Mouse (Mus musculus) embryonic facial prominence, embryonic 13.5 days (tissue): ENCODE data around the gene Micu1. TPM values are rescaled to one million over a fixed set of nuclear protein-coding genes. Genes with fewer than 3 reads are reported as not detected.

Source experiments
- ATAC-seq: fragments of 200-750 bp; cut with Nextera tagmentation; 2 replicates; pipeline ENCODE4 v1.8.0; 2017; ENCODE audit warnings: low read depth; ENCODE audit not compliant: insufficient number of reproducible peaks, insufficient read depth, low FRiP score, low TSS enrichment
- H3K27ac ChIP-seq: fragments of 300-500 bp; sonication (generic); 2 replicates; pipeline ENCODE4 v1.5.1; 2015; ENCODE audit warnings: moderate library complexity, mild to moderate bottlenecking, inconsistent platforms
- H3K27me3 ChIP-seq: fragments of 300-500 bp; sonication (generic); 2 replicates; pipeline ENCODE4 v1.6.1; 2015; ENCODE audit warnings: mild to moderate bottlenecking, inconsistent platforms
- H3K36me3 ChIP-seq: fragments of 300-500 bp; sonication (generic); 2 replicates; pipeline ENCODE4 v1.6.1; 2015; ENCODE audit warnings: mild to moderate bottlenecking, inconsistent platforms
- H3K4me1 ChIP-seq: fragments of 300-500 bp; sonication (generic); 2 replicates; pipeline ENCODE4 v1.6.1; 2015; ENCODE audit warnings: inconsistent platforms
- H3K4me2 ChIP-seq: fragments of 300-500 bp; sonication (generic); 2 replicates; pipeline ENCODE4 v1.6.1; 2015; ENCODE audit warnings: moderate library complexity, mild to moderate bottlenecking, inconsistent platforms
- H3K4me3 ChIP-seq: fragments of 300-500 bp; sonication (generic); 2 replicates; pipeline ENCODE4 v1.5.1; 2015; ENCODE audit warnings: mild to moderate bottlenecking, inconsistent platforms
- H3K9ac ChIP-seq: fragments of 300-500 bp; sonication (generic); 2 replicates; pipeline ENCODE4 v1.6.1; 2015; ENCODE audit warnings: mild to moderate bottlenecking, inconsistent platforms
- H3K9me3 ChIP-seq: fragments of 300-500 bp; sonication (generic); 2 replicates; pipeline ENCODE4 v1.6.1; 2016; ENCODE audit warnings: inconsistent platforms
- WGBS: fragments of 180-500 bp; shearing (Covaris S2); methylation state at CpG from one replicate; pipeline ENCODE4 v1.1.7; 2015; ENCODE audit warnings: mixed read lengths; 5-methylcytosine and 5-hydroxymethylcytosine counted together
- polyA plus RNA-seq: library from polyadenylated mRNA; unstranded; fragments of >200 nt; fragmentation: Nextera tagmentation; extraction: Ambion mirVana; gene quantifications from 2 replicates; pipeline ENCODE4 v1.2.1, GENCODE M21; 2015

Micu1 gene
- polyA plus RNA-seq, 1 experiment from 2014 or later = 73.1 TPM

DNA sequence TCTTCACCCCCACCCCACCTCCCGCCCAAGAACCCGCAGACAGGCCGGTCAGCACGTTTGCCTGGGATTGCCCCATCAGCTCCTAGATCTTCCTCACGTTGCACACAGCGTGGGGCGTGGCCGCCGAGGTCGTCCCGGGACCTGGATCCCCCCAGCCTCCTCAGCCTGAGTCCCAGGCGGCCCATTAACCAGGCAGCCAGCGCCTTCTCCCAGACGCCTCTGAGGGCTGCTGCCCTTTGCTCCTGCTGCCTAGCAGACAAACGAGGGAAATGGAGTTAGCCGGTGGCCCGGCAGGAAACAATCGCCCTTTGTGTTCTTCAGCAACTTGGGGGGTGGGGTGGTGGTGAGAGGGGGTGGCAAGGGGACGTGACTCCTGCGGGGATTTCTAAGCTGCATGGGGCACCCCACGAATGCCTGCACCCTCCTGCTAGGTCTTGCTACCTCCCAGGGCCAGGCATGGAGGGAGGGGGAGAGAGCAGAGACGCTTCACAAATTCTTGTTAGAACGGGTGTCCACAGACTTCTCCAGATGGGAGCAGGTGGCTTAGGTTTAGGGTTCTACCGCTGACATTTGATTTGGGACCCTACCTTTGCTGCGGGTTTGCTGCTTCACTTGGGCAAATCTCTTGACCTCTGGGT lies 209.4 kb downstream of the Micu1 start:
- Histone ChIP-seq H3K9ac (peak overlapping the region; percentile 56), H3K9me3 (no peaks in the 10 kb centered on the region), H3K36me3 (no peaks in the 10 kb centered on the region), H3K4me1 (peaks cover 64% of the 10 kb centered on the region), H3K4me2 (peak overlapping the region; percentile 51), H3K4me3 (peak overlapping the region; percentile 15), H3K27me3 (no peaks in the 10 kb centered on the region), H3K27ac (no peak overlapping the region; the same call in 1 of the 2 replicates)
- no peak for ATAC-seq
- 4% methylated on average over 25 of the region's 25 CpGs for WGBS

Other genes with a start within 250 kb of the Micu1 start
- gene Gm10322, start 86.4 kb upstream of the Micu1 start, polyA plus RNA-seq = not detected in 2 replicates
- gene Mcu, start 85.8 kb upstream of the Micu1 start, polyA plus RNA-seq = 30.1 and 31.3 TPM in 2 replicates
- 20.5 and 20.7 TPM in 2 replicates for gene Dnajb12, start 177.1 kb downstream of the Micu1 start, polyA plus RNA-seq
- 86.5 and 93.1 TPM in 2 replicates for gene Ddit4, start 249.4 kb downstream of the Micu1 start, polyA plus RNA-seq